Mouse (Mus musculus) retina, postnatal 7 days (tissue): Measurements from ENCODE around the gene 1700003F12Rik.

Experiments used
- DNase-seq: peaks from one replicate; pipeline ENCODE4 v3.0.0-alpha.2; 2012; ENCODE audit warnings: low read depth, low spot score

Gene 1700003F12Rik

DNA sequence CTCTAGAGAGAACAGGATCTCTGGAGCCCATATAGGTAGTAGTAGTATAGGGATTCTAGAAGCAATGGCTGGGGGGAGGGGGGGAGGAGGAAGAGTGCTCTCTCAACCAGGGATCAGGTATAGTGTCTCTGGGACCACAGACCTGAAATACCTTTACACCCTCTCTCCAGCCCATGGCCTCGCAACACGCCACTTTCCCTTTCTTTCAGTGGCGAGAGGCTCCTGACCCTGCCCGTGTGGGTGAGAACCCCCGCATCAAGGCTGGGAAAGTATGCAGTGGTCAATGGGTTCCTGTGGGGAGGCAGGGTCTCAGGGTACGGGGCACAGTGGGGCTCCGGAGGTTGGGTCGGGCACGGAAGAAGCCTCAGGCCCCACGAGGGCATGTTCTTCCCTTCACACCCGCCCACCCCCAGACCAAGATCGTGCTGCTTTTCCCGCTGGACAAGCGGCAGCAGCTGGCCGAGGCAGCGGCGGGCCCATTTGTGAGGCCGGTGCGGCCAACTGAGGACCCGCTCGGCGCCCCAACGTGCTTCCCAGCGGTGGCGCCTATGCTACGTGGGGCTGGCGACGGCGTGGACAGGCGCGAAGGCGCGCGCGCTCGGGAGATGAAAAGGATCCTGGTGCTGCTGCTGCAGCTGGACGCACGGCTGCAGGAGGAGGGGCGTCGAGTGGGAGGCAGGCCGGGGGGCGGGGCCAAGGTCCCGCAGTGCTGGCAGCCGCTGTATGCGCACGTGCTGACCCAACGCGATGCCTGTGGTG lies 2.4 kb downstream of the 1700003F12Rik start:
- DNase-seq, result peak; percentile 56

DNA sequence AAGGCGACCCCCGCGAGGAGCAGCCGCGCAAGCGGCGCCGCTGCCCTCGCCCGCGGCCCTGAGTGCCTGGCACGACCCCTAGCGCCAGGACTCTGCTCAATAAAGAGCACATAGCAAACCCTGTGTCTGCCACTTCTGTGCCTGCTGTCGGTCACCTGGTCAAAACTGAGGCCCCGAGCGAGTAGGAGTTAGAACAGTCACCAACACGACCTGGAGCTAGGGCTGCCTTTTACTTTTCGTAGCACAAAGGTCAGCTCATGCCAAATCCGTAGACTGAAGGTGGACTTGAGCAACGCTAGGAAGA lies 3.0 kb downstream of the 1700003F12Rik start:
- no peak for DNase-seq

DNA sequence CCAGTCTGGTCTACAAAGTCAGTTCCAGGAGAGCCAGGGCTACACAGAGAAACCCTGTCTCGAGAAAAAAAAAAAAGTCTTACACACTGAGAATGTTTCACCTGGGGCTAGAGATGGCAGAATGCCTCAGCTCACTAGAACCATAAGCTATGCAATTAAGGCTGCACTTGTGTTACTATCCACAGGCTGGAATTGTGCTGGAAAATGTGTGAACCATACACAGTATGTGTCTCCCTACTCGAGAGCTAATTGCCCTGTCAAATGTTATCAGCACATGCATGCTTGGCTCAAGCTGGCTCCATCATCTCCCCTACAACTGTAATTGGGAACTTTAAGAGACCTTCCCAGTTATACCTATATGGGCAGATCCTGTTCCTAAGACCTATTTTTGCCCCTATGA lies 4.1 kb downstream of the 1700003F12Rik start:
- DNase-seq, result no peak

DNA sequence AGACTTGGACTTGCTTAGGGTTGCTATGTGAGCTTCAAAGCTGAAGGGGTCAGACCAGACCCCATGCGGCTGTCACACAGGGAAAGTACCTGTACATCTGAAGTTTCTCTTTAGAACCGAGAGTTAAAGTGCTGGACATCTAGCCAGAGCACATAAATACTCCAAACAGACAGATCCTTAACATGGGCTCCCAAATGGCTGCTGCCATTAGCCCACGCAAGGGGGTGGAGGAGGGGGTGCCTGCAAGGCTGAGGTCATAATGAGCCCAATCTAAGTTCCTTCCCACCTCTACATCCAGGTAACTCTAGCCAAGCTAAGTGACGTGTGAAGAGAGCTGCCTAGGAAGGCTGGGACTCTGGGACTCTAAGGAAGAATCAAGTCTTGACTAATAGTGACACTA lies 4.6 kb downstream of the 1700003F12Rik start, which contains the start of gene Actl10:
Gene Actl10 (plus strand): TSS at position 301 of the 400 bp plus-strand sequence.
- no peak for DNase-seq

DNA sequence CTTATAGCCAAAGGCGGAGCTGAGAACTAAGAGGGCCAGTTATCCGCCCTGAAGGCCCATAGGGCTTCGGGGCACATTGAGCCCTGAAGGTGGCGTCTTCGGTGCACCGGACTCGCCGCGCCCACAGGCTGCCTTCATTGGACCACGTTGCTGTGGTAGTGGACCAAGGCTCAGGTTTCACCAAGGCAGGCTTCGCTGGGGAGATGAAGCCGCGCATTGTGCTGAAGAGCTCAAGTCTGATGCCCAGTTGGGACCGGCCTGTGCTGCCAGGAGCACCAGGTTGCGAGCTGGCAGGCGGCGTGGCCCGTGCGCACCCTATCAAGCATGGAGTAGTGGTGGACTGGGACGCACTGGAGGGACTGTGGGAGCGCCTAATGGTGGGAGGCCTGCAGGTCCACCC lies 5.0 kb downstream of the 1700003F12Rik start:
- no peak for DNase-seq

DNA sequence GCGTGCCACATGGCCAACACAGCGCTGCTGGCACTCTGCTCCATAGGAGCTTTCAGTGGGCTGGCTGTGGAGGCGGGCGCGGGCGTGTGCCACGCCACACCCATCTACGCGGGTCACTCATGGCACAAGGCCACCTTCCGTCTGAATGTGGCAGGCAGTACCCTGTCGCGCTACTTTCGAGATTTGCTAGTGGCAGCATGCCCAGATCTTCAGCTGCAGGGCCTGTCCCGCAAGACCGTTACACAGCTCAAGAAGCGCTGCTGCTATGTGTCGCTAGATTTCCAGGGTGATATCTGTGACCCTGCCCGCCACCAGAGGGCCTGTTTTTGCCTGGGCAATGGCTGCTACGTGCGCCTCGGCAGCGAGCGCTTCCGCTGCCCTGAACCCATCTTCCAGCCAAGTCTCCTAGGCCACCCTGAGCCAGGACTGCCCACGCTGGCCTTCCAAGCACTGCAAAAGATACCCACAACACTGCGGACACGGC lies 5.6 kb downstream of the 1700003F12Rik start:
- peak; percentile 51 for DNase-seq

DNA sequence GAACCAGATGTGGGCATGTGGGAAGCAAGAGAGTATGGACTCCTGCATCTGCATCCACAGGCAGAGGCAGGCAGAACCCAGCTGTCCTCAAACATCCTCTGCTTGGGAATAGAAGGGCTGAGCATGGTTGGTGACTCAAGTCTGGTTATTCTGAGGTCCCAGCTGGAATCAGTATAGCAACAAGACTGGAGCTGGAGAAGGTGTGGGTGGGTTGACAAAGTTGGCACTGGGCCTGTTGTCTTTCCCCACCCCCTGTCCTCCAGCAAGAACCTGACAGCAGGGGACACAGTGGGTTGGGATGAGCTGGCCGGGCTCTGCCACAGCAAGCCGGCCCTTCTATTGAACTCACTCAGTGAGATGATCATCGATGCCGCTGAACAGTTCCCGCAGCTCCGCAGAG lies 8.3 kb downstream of the 1700003F12Rik start:
- no peak for DNase-seq

DNA sequence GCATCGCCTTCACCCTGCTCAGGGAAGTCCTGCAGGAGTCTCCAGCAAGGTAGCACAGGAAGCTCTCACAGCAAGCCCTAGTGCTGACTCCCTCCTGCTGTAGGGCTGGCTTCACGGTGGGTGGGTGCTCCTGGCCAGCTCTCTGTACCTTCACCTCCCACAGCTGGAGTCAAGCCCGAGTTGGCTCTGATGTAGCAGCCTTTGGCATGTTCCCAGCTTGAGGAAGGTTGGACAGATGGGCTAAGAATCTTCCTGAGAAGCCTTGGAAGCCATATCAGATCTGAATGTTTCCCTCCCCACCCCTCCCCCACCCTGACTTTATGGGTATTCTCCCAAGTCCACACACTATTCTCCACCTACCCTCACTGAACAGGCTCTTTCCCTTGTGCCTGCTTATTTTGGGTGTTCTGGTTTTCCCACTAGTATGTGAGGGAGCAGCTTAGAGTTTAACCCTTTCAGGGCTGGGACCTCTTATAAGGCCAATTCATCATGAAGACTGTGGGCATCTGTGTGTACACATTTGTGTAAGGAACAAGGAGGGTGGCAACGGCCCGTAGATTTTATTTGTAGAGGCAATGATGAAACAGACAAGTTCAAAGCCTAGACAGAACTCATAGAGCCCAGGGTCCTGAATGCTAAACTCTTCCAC lies 10.4 kb downstream of the 1700003F12Rik start:
- DNase-seq, result no peak

DNA sequence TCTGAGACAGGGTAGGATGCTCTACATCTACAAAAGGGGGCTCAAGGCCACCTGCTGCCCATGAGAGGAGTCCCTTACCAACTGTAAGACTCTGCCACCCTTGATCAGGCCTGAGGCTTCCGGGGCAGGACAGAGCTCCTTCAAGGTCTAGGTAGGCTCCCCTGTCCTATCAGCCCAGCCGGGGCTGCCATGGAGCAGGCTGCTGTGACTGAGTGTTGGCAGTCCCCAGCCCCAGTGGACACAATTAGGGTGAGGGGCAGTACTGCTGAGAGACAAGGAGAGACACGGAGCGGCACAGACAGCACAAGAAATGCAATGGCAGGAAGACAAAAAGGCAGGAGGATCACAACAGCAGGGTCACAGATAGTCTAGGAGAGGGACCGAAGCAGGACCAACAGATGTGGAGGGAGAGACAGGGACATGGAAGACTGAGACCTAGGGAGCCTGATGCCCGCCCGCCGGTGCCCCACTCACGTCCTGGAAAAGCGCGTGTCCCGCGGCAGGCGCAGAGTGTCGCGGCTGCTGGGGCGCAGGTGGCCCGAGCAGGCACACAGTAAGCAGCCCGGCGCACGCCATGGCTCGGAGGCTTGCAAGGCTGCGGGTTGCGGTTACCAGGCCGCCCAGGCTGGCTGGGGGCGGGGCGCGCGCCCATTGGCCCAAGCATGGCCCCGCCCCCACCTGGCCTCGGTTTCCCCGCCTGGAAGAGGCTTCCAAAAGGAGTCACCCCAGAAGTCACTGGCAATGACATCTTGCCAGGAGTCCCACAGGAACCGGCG lies 11.6 kb downstream of the 1700003F12Rik start, which contains the start of gene Necab3:
Gene Necab3 (minus strand): TSS at position 627 of the 776 bp plus-strand sequence.
- no peak for DNase-seq

DNA sequence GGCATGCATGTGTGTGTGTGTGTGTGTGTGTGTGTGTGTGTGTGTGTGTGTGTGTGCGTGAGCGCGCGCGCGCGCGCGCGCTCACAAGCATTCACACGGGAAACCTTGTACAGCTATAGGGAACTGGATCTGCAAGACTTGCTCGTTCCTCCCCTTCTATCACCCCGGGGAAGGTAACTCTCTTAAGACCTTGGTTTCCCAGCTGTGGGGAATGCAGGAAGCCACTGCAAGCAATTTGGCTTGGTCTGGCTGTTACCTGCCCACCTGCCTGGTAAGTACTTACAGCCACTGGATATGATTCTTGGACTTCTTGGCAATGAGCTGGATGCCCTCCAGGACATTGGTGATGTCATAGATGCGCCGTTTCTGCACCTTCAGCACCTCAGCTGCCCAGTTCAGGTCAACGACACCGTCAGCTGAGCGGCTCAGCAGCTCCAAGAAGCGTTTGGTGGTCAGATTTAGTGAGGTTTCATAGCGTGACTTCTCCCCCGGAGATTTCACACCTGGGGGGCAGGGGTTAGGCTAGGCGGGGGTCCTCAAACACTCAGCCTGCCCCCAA lies 16.8 kb downstream of the 1700003F12Rik start:
- no peak for DNase-seq

DNA sequence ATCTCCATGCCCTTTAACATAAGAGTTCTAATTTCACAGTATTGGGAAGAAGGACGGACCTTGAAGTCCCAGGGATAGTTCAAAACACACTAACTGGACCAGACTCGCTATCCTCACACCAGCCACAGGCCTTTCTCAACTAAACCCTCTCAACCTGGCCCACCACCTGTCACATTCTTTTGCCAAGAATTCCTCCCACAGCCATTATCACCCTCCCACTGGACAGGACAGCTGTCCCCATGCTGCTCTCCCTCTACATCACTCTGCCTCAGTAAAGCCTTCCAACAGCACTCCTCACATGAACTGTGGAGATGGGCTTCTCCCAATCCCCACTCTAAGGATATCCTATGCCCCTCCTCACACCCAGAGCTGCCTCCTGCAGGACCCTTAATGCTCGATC lies 18.7 kb downstream of the 1700003F12Rik start:
- no peak for DNase-seq

DNA sequence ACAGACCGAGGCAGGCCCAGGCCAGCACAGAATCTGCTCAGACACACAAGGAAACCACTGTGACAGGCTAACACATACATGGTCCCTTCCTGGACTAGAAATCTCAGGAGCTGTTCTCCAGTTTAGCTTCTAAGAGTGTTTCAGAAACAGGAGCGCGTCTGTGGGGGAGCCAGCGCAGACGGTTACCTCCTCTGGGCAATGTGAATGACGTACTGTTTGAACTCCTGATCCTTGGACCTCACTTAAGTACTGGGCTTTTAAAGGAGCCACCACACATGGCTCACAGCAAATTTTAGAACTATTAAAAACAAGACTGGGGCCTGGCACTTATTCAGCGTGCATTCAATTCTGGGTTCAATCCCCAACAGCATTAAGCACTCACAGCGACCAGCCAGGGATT lies 19.8 kb downstream of the 1700003F12Rik start:
- DNase-seq, result no peak

DNA sequence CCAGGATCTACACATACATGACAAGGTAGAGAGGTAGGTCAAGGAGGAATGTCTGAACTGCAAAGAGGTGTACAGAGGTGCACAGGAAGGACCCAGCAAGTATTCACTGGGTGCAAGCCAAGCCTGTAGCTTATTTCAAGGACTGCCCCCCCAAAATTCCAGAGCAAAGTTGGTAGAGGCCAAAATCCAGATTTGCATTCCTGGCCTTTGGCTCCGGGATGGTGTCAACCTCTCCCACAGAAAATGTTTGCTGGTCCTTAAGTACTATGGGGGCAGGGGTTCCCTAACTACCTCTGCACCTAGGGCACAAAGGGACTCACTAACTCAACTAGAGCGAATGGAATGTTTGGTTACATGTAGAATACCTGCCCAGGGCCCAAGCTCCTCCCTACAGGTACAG lies 20.9 kb downstream of the 1700003F12Rik start:
- no peak for DNase-seq

DNA sequence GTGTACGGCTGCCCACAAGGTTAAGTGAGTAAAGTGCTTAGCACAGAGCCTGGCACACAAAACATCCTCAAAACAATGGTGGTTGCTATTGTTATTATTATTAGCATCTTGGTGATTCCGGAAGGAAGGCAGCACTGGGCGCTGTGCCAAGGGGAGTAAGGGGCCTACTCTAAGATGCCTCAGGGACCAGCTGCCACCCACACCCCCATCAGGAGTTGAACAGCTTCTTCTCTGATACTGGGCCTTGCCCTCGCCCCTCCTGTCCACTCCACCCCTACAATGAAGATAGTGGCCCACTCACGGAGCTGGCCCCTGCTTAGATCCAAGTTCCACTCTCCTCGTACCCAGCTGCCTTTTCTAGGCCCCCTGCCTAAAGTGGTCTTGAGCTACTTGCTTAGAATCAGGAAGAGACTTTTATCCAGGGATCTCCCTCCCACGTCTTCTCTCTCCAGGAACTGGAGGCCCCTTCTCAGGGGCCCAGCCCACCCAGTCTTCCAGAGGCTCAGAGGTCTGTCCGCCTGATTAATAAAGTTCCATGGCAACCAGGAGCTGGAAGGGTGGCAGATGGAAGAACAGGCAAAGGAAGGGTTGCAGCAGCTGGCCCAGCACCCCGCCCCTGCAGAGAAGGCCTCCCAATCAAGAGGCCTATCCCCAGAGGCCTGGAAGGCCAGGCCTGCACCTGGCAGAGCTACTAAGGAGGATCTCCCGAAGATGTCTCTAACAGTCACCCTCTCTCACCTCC lies 21.6 kb downstream of the 1700003F12Rik start:
- DNase-seq, result no peak

DNA sequence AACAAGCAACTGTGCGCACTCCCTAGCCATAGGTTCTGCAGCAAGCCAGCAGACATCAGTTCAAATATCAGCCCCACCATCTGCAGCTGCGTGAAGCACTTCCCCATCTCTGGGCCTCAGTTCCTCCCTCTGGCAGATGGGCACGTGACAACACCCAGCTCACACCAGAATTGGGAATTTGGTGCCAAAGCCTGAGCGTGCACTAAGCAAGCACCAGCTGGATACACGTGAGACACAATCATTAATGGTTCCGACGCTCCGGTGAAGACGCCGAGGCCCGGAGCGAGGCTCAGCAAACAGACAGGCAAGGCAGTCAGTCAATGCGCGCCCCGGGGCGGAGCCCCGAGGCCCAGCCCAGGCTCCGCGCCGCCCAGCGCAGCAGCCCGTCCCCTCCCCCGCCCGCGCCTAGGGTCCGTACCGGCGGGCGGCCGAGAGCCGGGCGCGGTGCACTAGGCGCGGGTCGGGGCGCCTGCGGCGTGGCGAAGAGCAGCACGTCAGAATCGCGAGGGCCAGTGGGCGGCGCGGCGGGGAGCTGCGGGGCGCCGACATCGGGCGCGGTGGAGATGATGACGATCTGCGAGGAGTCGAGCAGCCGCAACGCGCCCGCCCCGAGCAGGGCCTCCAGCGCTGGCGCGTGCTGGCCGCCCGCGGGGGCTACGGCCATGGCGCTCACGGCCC lies 22.3 kb downstream of the 1700003F12Rik start:
- no peak for DNase-seq

DNA sequence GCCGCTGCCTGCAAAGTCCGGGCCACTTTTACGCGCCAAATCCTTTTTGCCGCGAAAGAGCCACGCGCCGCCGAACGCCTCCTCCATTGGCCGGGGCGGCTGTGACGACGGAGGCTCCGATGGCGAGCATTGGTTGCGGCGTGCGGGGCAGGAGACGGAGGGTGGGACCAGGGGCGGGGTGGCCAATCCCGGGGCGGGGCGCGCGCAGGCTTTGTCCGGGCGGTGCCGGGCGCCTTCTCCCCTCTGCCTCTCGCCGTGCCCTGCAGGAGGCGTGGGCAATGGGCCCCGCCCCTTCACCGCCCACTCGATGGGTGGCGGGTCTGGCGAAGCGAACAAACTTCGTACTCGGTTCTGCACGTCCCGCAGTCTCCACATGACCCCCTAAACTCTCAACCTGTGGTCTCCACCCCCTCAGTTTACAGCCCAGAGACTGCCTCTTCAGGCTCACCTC lies 23.0 kb downstream of the 1700003F12Rik start, which contains the start of gene E2f1:
Gene E2f1 (minus strand): TSS at position 57 of the 451 bp plus-strand sequence.
- peak; percentile 89 for DNase-seq

DNA sequence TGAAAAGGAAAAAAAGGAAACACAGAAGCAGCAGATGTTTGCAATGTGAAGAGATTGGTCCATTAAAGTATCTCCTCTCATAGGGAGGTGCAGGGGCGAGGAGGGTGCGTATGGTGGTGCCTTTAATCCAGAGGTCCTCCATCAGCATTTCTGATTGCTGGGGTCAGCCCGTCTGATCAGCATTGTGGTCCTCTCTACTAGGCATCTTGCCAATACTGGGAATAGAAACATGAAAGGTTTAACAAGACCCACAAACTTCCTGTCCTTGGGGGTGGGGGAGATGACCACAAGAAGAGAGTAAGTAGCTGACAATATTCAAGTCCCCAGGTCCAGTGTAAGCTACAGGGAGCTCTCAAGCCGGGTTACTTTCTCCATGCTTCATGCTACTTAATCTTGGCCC lies 23.8 kb downstream of the 1700003F12Rik start:
- DNase-seq, result no peak

DNA sequence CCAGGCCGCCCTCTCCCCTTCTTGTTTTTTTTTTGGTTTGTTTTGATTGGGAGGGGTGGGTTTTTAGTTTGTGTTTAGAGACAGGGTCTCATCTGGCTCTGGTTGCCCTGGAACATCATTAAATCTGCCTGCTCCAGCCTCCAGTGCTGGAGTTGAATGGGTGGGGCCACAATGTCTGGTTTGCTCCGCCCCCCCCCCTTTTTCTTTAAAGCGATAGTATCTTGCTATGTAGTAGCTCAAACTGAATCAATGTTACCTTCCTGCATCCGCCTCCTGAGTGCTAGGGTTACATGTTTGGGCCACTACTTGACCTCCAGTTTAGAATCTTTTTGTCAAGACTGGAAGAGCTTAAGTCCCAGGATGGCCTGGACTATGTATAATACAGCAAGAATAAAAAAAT lies 24.4 kb downstream of the 1700003F12Rik start:
- no peak for DNase-seq

DNA sequence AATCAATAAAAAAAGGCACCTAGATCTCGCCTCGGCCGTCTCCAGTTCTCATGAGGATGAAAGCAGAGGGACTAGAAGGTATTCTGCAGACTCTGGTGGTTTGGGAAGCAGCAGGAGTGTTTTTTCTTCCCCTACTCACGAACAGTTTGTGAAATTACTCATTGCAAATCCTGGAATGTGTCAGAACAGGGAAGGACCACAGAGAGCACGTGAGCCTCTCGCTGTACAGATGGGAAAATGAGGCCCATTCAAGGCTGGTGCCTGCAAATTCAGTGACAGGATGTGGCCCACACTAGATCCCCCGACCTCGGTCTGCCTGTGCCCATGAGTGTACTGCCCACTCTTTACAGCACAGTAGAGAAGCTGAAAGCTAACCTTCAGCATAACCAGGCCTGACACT lies 25.1 kb downstream of the 1700003F12Rik start:
- DNase-seq, result no peak

DNA sequence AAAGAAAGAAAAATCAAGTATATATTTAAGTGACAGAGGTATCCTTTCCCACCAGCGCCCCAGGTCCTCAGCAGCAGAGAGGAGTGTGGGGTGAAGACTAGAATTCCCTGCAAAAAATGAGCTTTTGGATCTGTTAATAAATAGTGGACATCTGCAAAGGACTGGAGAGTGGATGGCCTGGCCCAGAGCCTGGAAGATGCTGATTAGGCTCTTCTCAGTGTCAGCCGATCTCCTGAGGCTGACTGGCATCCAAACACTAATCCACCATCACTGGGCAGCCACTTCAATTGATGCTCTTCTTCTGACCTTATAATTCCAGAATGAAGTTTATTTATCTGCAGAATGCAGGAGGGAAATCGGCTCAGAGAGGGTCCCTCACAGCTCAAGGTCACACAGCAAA lies 26.1 kb downstream of the 1700003F12Rik start:
- no peak for DNase-seq

DNA sequence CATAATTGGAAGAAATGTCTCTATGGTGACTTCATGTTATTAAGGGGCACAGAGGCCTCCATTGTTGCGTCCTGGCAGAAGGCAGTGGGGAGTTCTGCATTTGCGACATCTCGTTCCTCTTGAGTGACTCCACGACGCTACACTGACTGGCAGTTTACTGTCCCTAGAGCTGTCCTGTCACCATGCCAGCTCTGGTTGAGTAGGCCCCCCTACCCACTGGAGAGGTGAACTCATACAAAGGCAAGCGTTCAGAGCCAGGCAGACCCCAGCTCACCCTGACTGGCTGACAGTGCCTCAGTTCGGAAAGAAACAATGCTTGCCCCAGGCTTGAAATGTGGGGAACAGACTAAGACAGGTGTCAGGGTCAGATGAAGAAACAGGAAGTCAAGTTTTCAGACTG lies 27.4 kb downstream of the 1700003F12Rik start:
- no peak for DNase-seq
